Mouse (Mus musculus): ENCODE results near the gene Zmat3.

The Zmat3 gene

GRCm38 (mm10) chr3:32365546-32366245, at the start of gene Zmat3:
Zmat3 (minus strand) TSS chr3:32366014.
- DNase-seq = peak; percentile 90

- no peak for DNase-seq
These were observed 48.6 kb upstream of the Zmat3 start for GRCm38 (mm10) chr3:32414381-32414780.

GRCm38 (mm10) chr3:32412502-32413044, 46.8 kb upstream of the Zmat3 start:
- DNase-seq = no peak

- no peak for DNase-seq
These were observed 43.0 kb upstream of the Zmat3 start for GRCm38 (mm10) chr3:32408811-32409273.

- DNase-seq = no peak
These were observed 41.0 kb upstream of the Zmat3 start for GRCm38 (mm10) chr3:32406804-32407203.

- no peak for DNase-seq
These were observed 39.9 kb upstream of the Zmat3 start for GRCm38 (mm10) chr3:32405699-32406098.

- DNase-seq = no peak
These were observed 37.4 kb upstream of the Zmat3 start for GRCm38 (mm10) chr3:32402990-32403885.

GRCm38 (mm10) chr3:32401591-32401990, 35.8 kb upstream of the Zmat3 start:
- peak; percentile 33 for DNase-seq

GRCm38 (mm10) chr3:32399931-32400330, 34.1 kb upstream of the Zmat3 start:
- DNase-seq = peak; percentile 30

- no peak for DNase-seq
These were observed 33.6 kb upstream of the Zmat3 start for GRCm38 (mm10) chr3:32399381-32399780.

GRCm38 (mm10) chr3:32398623-32399022, 32.8 kb upstream of the Zmat3 start:
- no peak for DNase-seq

- DNase-seq = no peak
These were observed 32.3 kb upstream of the Zmat3 start for GRCm38 (mm10) chr3:32398175-32398538.

- peak; percentile 67 for DNase-seq
These were observed 31.8 kb upstream of the Zmat3 start, which contains the start of gene Pik3ca for GRCm38 (mm10) chr3:32397461-32398174. Pik3ca (plus strand) TSS chr3:32397671.

GRCm38 (mm10) chr3:32396794-32397460, 31.1 kb upstream of the Zmat3 start:
- peak; percentile 98 for DNase-seq

- DNase-seq = peak; percentile 56
These were observed 30.1 kb upstream of the Zmat3 start for GRCm38 (mm10) chr3:32395771-32396551.

GRCm38 (mm10) chr3:32393986-32394385, 28.2 kb upstream of the Zmat3 start:
- DNase-seq = peak; percentile 35

GRCm38 (mm10) chr3:32392841-32393240, 27.0 kb upstream of the Zmat3 start:
- no peak for DNase-seq

- no peak for DNase-seq
These were observed 15.7 kb upstream of the Zmat3 start for GRCm38 (mm10) chr3:32381556-32381955.

- peak; percentile 43 for DNase-seq
These were observed 14.1 kb upstream of the Zmat3 start for GRCm38 (mm10) chr3:32379891-32380290.

- DNase-seq = no peak
These were observed 7.4 kb upstream of the Zmat3 start for GRCm38 (mm10) chr3:32373236-32373635.

GRCm38 (mm10) chr3:32372470-32372869, 6.7 kb upstream of the Zmat3 start:
- DNase-seq = no peak
